Mouse (Mus musculus): ENCODE measurements at regions not wholly inside any gene's neighbourhood (a gene's known extent, or its start where the extent isn't known, plus 50 kb on each side); places are given as distances from the start of the nearest gene placed in this dataset.

GRCm38 (mm10) chr2:172140080-172140479 is 96.8 kb upstream of the Cbln4 start:
- no peaks in the 10 kb centered on the region; the same call in 1 of the 2 replicates for H3K9me3 ChIP-seq (replicated peaks; ENCODE audit: control insufficient read depth, low read length, poor library complexity, severe bottlenecking)
- no peaks in the 10 kb centered on the region for H3K36me3 ChIP-seq (ENCODE audit: control insufficient read depth, insufficient read depth, low read length)
- no peak overlapping the region for H3K27ac ChIP-seq (ENCODE audit: low read length)
- no peak for ATAC-seq
- no peak overlapping the region for H3K4me2 ChIP-seq (ENCODE audit: low read length)
- no peaks in the 10 kb centered on the region; the same call in 1 of the 2 replicates for H3K4me1 ChIP-seq (ENCODE audit: control insufficient read depth, insufficient read depth, low read length)
- H3K9ac ChIP-seq (ENCODE audit: low read depth, low read length), result no peak overlapping the region
- H3K4me3 ChIP-seq (ENCODE audit: low read depth, low read length), result no peak overlapping the region
- H3K27me3 ChIP-seq (ENCODE audit: control insufficient read depth, insufficient read depth, low read depth, low read length), result no peaks in the 10 kb centered on the region
- 28% methylated on average over 6 of the region's 6 CpGs for WGBS

GRCm38 (mm10) chr2:172143269-172143668 is 100.0 kb upstream of the Cbln4 start:
- Histone ChIP-seq H3K4me1 (ENCODE audit: control insufficient read depth, insufficient read depth, low read length) (no peaks in the 10 kb centered on the region; the same call in 1 of the 2 replicates), H3K27ac (ENCODE audit: low read length) (no peak overlapping the region), H3K9ac (ENCODE audit: low read depth, low read length) (no peak overlapping the region), H3K27me3 (ENCODE audit: control insufficient read depth, insufficient read depth, low read depth, low read length) (no peaks in the 10 kb centered on the region), H3K4me2 (ENCODE audit: low read length) (no peak overlapping the region), H3K4me3 (ENCODE audit: low read depth, low read length) (no peak overlapping the region), H3K9me3 (replicated peaks; ENCODE audit: control insufficient read depth, low read length, poor library complexity, severe bottlenecking) (no peaks in the 10 kb centered on the region; the same call in 1 of the 2 replicates), H3K36me3 (ENCODE audit: control insufficient read depth, insufficient read depth, low read length) (no peaks in the 10 kb centered on the region)
- 86% methylated on average over 9 of the region's 9 CpGs for WGBS
- no peak for ATAC-seq

- Histone ChIP-seq H3K4me2 (ENCODE audit: low read length) (no peak overlapping the region), H3K4me3 (ENCODE audit: low read depth, low read length) (no peak overlapping the region), H3K27me3 (ENCODE audit: control insufficient read depth, insufficient read depth, low read depth, low read length) (no peaks in the 10 kb centered on the region), H3K27ac (ENCODE audit: low read length) (no peak overlapping the region), H3K9ac (ENCODE audit: low read depth, low read length) (no peak overlapping the region), H3K4me1 (ENCODE audit: control insufficient read depth, insufficient read depth, low read length) (no peaks in the 10 kb centered on the region), H3K9me3 (replicated peaks; ENCODE audit: control insufficient read depth, low read length, poor library complexity, severe bottlenecking) (no peaks in the 10 kb centered on the region), H3K36me3 (ENCODE audit: control insufficient read depth, insufficient read depth, low read length) (no peaks in the 10 kb centered on the region)
- WGBS, result 88% methylated on average over 4 of the region's 4 CpGs
- no peak for ATAC-seq
Measured at GRCm38 (mm10) chr2:172148736-172149135, 99.6 kb upstream of the Mc3r start.

GRCm38 (mm10) chr2:172149734-172150133 is 98.6 kb upstream of the Mc3r start:
- Histone ChIP-seq H3K4me2 (ENCODE audit: low read length) (no peak overlapping the region), H3K9ac (ENCODE audit: low read depth, low read length) (no peak overlapping the region), H3K9me3 (replicated peaks; ENCODE audit: control insufficient read depth, low read length, poor library complexity, severe bottlenecking) (no peaks in the 10 kb centered on the region), H3K36me3 (ENCODE audit: control insufficient read depth, insufficient read depth, low read length) (no peaks in the 10 kb centered on the region), H3K27ac (ENCODE audit: low read length) (no peak overlapping the region), H3K27me3 (ENCODE audit: control insufficient read depth, insufficient read depth, low read depth, low read length) (no peaks in the 10 kb centered on the region), H3K4me1 (ENCODE audit: control insufficient read depth, insufficient read depth, low read length) (no peaks in the 10 kb centered on the region), H3K4me3 (ENCODE audit: low read depth, low read length) (no peak overlapping the region)
- WGBS, result 75% methylated on average over 4 of the region's 4 CpGs
- no peak for ATAC-seq

- WGBS, result 83% methylated on average over 1 of the region's 1 CpGs
Measured at GRCm38 (mm10) chr2:172150898-172151297, 97.4 kb upstream of the Mc3r start.

GRCm38 (mm10) chr2:172159909-172160308 is 88.4 kb upstream of the Mc3r start:
- H3K27me3 ChIP-seq (ENCODE audit: control insufficient read depth, insufficient read depth, low read depth, low read length), result no peaks in the 10 kb centered on the region
- no peak overlapping the region for H3K4me2 ChIP-seq (ENCODE audit: low read length)
- 92% methylated on average over 16 of the region's 16 CpGs for WGBS
- no peak overlapping the region for H3K27ac ChIP-seq (ENCODE audit: low read length)
- no peaks in the 10 kb centered on the region for H3K9me3 ChIP-seq (replicated peaks; ENCODE audit: control insufficient read depth, low read length, poor library complexity, severe bottlenecking)
- H3K36me3 ChIP-seq (ENCODE audit: control insufficient read depth, insufficient read depth, low read length), result no peaks in the 10 kb centered on the region
- ATAC-seq, result no peak
- no peaks in the 10 kb centered on the region for H3K4me1 ChIP-seq (ENCODE audit: control insufficient read depth, insufficient read depth, low read length)
- no peak overlapping the region for H3K4me3 ChIP-seq (ENCODE audit: low read depth, low read length)
- H3K9ac ChIP-seq (ENCODE audit: low read depth, low read length), result no peak overlapping the region

More at GRCm38 (mm10) chr2:172150898-172151297, 97.4 kb upstream of the Mc3r start:
- no peak for ATAC-seq
- Histone ChIP-seq H3K27ac (ENCODE audit: low read length) (no peak overlapping the region), H3K4me3 (ENCODE audit: low read depth, low read length) (no peak overlapping the region), H3K9me3 (replicated peaks; ENCODE audit: control insufficient read depth, low read length, poor library complexity, severe bottlenecking) (no peaks in the 10 kb centered on the region), H3K36me3 (ENCODE audit: control insufficient read depth, insufficient read depth, low read length) (no peaks in the 10 kb centered on the region), H3K4me1 (ENCODE audit: control insufficient read depth, insufficient read depth, low read length) (no peaks in the 10 kb centered on the region), H3K27me3 (ENCODE audit: control insufficient read depth, insufficient read depth, low read depth, low read length) (no peaks in the 10 kb centered on the region), H3K4me2 (ENCODE audit: low read length) (no peak overlapping the region), H3K9ac (ENCODE audit: low read depth, low read length) (no peak overlapping the region)

- no peaks in the 10 kb centered on the region for H3K9me3 ChIP-seq (replicated peaks; ENCODE audit: control insufficient read depth, low read length, poor library complexity, severe bottlenecking)
- no peak overlapping the region for H3K9ac ChIP-seq (ENCODE audit: low read depth, low read length)
- H3K27ac ChIP-seq (ENCODE audit: low read length), result no peak overlapping the region
- 82% methylated on average over 10 of the region's 10 CpGs for WGBS
- no peak overlapping the region for H3K4me3 ChIP-seq (ENCODE audit: low read depth, low read length)
- peaks cover 5% of the 10 kb centered on the region; the same call in 1 of the 2 replicates for H3K4me1 ChIP-seq (ENCODE audit: control insufficient read depth, insufficient read depth, low read length)
- ATAC-seq, result no peak
- no peak overlapping the region for H3K4me2 ChIP-seq (ENCODE audit: low read length)
- H3K27me3 ChIP-seq (ENCODE audit: control insufficient read depth, insufficient read depth, low read depth, low read length), result no peaks in the 10 kb centered on the region
- no peaks in the 10 kb centered on the region for H3K36me3 ChIP-seq (ENCODE audit: control insufficient read depth, insufficient read depth, low read length)
Measured at GRCm38 (mm10) chr2:172177371-172177770, 70.9 kb upstream of the Mc3r start.

GRCm38 (mm10) chr2:172179301-172179700 is 69.0 kb upstream of the Mc3r start:
- no peak for ATAC-seq
- no peak overlapping the region for H3K4me2 ChIP-seq (ENCODE audit: low read length)
- H3K4me3 ChIP-seq (ENCODE audit: low read depth, low read length), result no peak overlapping the region
- peaks cover 5% of the 10 kb centered on the region; the same call in 1 of the 2 replicates for H3K4me1 ChIP-seq (ENCODE audit: control insufficient read depth, insufficient read depth, low read length)
- H3K27me3 ChIP-seq (ENCODE audit: control insufficient read depth, insufficient read depth, low read depth, low read length), result no peaks in the 10 kb centered on the region
- H3K9ac ChIP-seq (ENCODE audit: low read depth, low read length), result no peak overlapping the region
- 32% methylated on average over 4 of the region's 4 CpGs for WGBS
- no peaks in the 10 kb centered on the region for H3K36me3 ChIP-seq (ENCODE audit: control insufficient read depth, insufficient read depth, low read length)
- no peak overlapping the region for H3K27ac ChIP-seq (ENCODE audit: low read length)
- no peaks in the 10 kb centered on the region for H3K9me3 ChIP-seq (replicated peaks; ENCODE audit: control insufficient read depth, low read length, poor library complexity, severe bottlenecking)

- no peak overlapping the region for H3K27ac ChIP-seq (ENCODE audit: low read length)
Measured at GRCm38 (mm10) chr2:172197746-172198145, 50.5 kb upstream of the Mc3r start.

More at GRCm38 (mm10) chr2:172197746-172198145, 50.5 kb upstream of the Mc3r start:
- Histone ChIP-seq H3K36me3 (ENCODE audit: control insufficient read depth, insufficient read depth, low read length) (no peaks in the 10 kb centered on the region), H3K9me3 (replicated peaks; ENCODE audit: control insufficient read depth, low read length, poor library complexity, severe bottlenecking) (no peaks in the 10 kb centered on the region), H3K4me3 (ENCODE audit: low read depth, low read length) (no peak overlapping the region), H3K4me1 (ENCODE audit: control insufficient read depth, insufficient read depth, low read length) (no peaks in the 10 kb centered on the region), H3K4me2 (ENCODE audit: low read length) (no peak overlapping the region), H3K27me3 (ENCODE audit: control insufficient read depth, insufficient read depth, low read depth, low read length) (no peaks in the 10 kb centered on the region), H3K9ac (ENCODE audit: low read depth, low read length) (no peak overlapping the region)
- WGBS, result 77% methylated on average over 11 of the region's 11 CpGs
- ATAC-seq, result no peak
